Mouse (Mus musculus) stomach, embryonic 14.5 days (tissue): ENCODE data around the gene Kiss1. TPM values are rescaled to one million over a fixed set of nuclear protein-coding genes. Genes with fewer than 3 reads are reported as not detected.

Experiments used
- ATAC-seq: fragments of 200-750 bp; cut with Nextera tagmentation; 2 replicates; pipeline ENCODE4 v1.8.0; 2017; ENCODE audit warnings: low read depth, moderate TSS enrichment; ENCODE audit not compliant: insufficient number of reproducible peaks, insufficient read depth, low FRiP score
- H3K27ac ChIP-seq: fragments of 300-500 bp; sonication (generic); 2 replicates; pipeline ENCODE4 v1.5.1; 2014; ENCODE audit warnings: mild to moderate bottlenecking, low read length, moderate library complexity, mixed read lengths
- H3K27me3 ChIP-seq: fragments of 300-500 bp; sonication (generic); 2 replicates; pipeline ENCODE4 v1.6.1; 2014; ENCODE audit warnings: low read length, control low read depth, mixed read lengths; ENCODE audit not compliant: control insufficient read depth, insufficient read depth
- H3K36me3 ChIP-seq: fragments of 300-500 bp; sonication (generic); 2 replicates; pipeline ENCODE4 v1.6.1; 2014; ENCODE audit warnings: mild to moderate bottlenecking, control low read depth, low read length, moderate library complexity, mixed read lengths; ENCODE audit not compliant: control insufficient read depth, insufficient read depth
- H3K4me1 ChIP-seq: fragments of 300-500 bp; sonication (generic); 2 replicates; pipeline ENCODE4 v1.6.1; 2014; ENCODE audit warnings: low read length, control low read depth, mixed read lengths; ENCODE audit not compliant: control insufficient read depth, insufficient read depth
- H3K4me2 ChIP-seq: fragments of 300-500 bp; sonication (generic); replicated peaks from 2 replicates; pipeline ENCODE4 v1.6.1; 2014; ENCODE audit warnings: low read depth, low read length, control low read depth
- H3K4me3 ChIP-seq: fragments of 300-500 bp; sonication (generic); 2 replicates; pipeline ENCODE4 v1.5.1; 2014; ENCODE audit warnings: low read depth, low read length, control low read depth
- H3K9ac ChIP-seq: fragments of 300-500 bp; sonication (generic); replicated peaks from 2 replicates; pipeline ENCODE4 v1.6.1; 2014; ENCODE audit warnings: low read depth, mild to moderate bottlenecking, control low read depth, low read length, moderate library complexity, mixed read lengths
- H3K9me3 ChIP-seq: fragments of 300-500 bp; sonication (generic); 2 replicates; pipeline ENCODE4 v1.6.1; 2016; ENCODE audit warnings: low read depth, low read length, control low read depth; ENCODE audit not compliant: control insufficient read depth
- WGBS: fragments of 180-500 bp; shearing (Covaris S2); extraction: QIAGEN DNeasy Blood & Tissue Kit; methylation state at CpG from one replicate; pipeline ENCODE4 v1.1.7; 2014; 5-methylcytosine and 5-hydroxymethylcytosine counted together
- polyA plus RNA-seq: library from polyadenylated mRNA; unstranded; fragments of >200 nt; fragmentation: Nextera tagmentation; extraction: Ambion mirVana; gene quantifications from 2 replicates; pipeline ENCODE4 v1.2.1, GENCODE M21; 2014

Gene Kiss1
- polyA plus RNA-seq, 1 experiment from 2014 or later, result not detected

GRCm38 (mm10) chr1:133287051-133287450 is 34.6 kb upstream of the Kiss1 start:
- Histone ChIP-seq H3K36me3 (peaks cover 3% of the 10 kb centered on the region; the same call in 1 of the 2 replicates), H3K4me2 (no peak overlapping the region), H3K4me3 (no peak overlapping the region), H3K9me3 (no peaks in the 10 kb centered on the region), H3K9ac (no peak overlapping the region), H3K27ac (no peak overlapping the region), H3K4me1 (no peaks in the 10 kb centered on the region), H3K27me3 (no peaks in the 10 kb centered on the region)
- WGBS, result 75% methylated on average over 4 of the region's 4 CpGs
- ATAC-seq, result no peak

- Histone ChIP-seq H3K4me3 (no peak overlapping the region), H3K27ac (no peak overlapping the region), H3K36me3 (peaks cover 3% of the 10 kb centered on the region; the same call in 1 of the 2 replicates), H3K9me3 (no peaks in the 10 kb centered on the region), H3K4me2 (no peak overlapping the region), H3K27me3 (no peaks in the 10 kb centered on the region), H3K4me1 (no peaks in the 10 kb centered on the region), H3K9ac (no peak overlapping the region)
- 86% methylated on average over 12 of the region's 12 CpGs for WGBS
- no peak for ATAC-seq
These were observed 33.8 kb upstream of the Kiss1 start for GRCm38 (mm10) chr1:133287880-133288279.

- Histone ChIP-seq H3K9me3 (no peaks in the 10 kb centered on the region), H3K36me3 (peaks cover 7% of the 10 kb centered on the region), H3K27me3 (no peaks in the 10 kb centered on the region), H3K4me2 (no peak overlapping the region), H3K27ac (no peak overlapping the region), H3K4me1 (no peaks in the 10 kb centered on the region), H3K9ac (no peak overlapping the region), H3K4me3 (no peak overlapping the region)
- WGBS, result 90% methylated on average over 6 of the region's 6 CpGs
- no peak for ATAC-seq
These were observed 29.8 kb upstream of the Kiss1 start for GRCm38 (mm10) chr1:133291888-133292287.

GRCm38 (mm10) chr1:133292608-133293007 is 29.1 kb upstream of the Kiss1 start:
- Histone ChIP-seq H3K4me2 (no peak overlapping the region), H3K4me1 (no peaks in the 10 kb centered on the region), H3K27me3 (no peaks in the 10 kb centered on the region), H3K36me3 (peaks cover 4% of the 10 kb centered on the region), H3K9ac (no peak overlapping the region), H3K4me3 (no peak overlapping the region), H3K9me3 (no peaks in the 10 kb centered on the region), H3K27ac (no peak overlapping the region)
- no peak for ATAC-seq

- ATAC-seq, result no peak
- Histone ChIP-seq H3K36me3 (peaks cover 4% of the 10 kb centered on the region), H3K27ac (no peak overlapping the region), H3K27me3 (no peaks in the 10 kb centered on the region), H3K4me3 (no peak overlapping the region), H3K9ac (no peak overlapping the region), H3K9me3 (no peaks in the 10 kb centered on the region), H3K4me1 (no peaks in the 10 kb centered on the region), H3K4me2 (no peak overlapping the region)
- 85% methylated on average over 9 of the region's 9 CpGs for WGBS
These were observed 25.3 kb upstream of the Kiss1 start for GRCm38 (mm10) chr1:133296376-133296775.

GRCm38 (mm10) chr1:133298816-133299215 is 22.9 kb upstream of the Kiss1 start:
- Histone ChIP-seq H3K9ac (no peak overlapping the region), H3K9me3 (no peaks in the 10 kb centered on the region), H3K4me2 (no peak overlapping the region), H3K36me3 (peaks cover 4% of the 10 kb centered on the region), H3K4me3 (no peak overlapping the region), H3K27ac (no peak overlapping the region), H3K27me3 (no peaks in the 10 kb centered on the region), H3K4me1 (peaks cover 10% of the 10 kb centered on the region)
- ATAC-seq, result no peak
- 52% methylated on average over 14 of the region's 14 CpGs for WGBS

- Histone ChIP-seq H3K27ac (peak overlapping the region; percentile 56), H3K4me3 (no peak overlapping the region), H3K4me1 (peaks cover 10% of the 10 kb centered on the region), H3K9me3 (no peaks in the 10 kb centered on the region), H3K36me3 (no peaks in the 10 kb centered on the region; the same call in 1 of the 2 replicates), H3K27me3 (no peaks in the 10 kb centered on the region), H3K4me2 (no peak overlapping the region), H3K9ac (no peak overlapping the region)
- 19% methylated on average over 3 of the region's 3 CpGs for WGBS
- ATAC-seq, result peak; percentile 36; the same call in 1 of the 2 replicates
These were observed 19.1 kb upstream of the Kiss1 start for GRCm38 (mm10) chr1:133302540-133302939.

- 8% methylated on average over 4 of the region's 4 CpGs for WGBS
- ATAC-seq, result no peak
- Histone ChIP-seq H3K27me3 (no peaks in the 10 kb centered on the region), H3K27ac (no peak overlapping the region), H3K4me2 (no peak overlapping the region), H3K9me3 (no peaks in the 10 kb centered on the region), H3K4me1 (peaks cover 9% of the 10 kb centered on the region), H3K9ac (no peak overlapping the region), H3K4me3 (no peak overlapping the region), H3K36me3 (no peaks in the 10 kb centered on the region)
These were observed 14.8 kb upstream of the Kiss1 start for GRCm38 (mm10) chr1:133306842-133307241.

- ATAC-seq, result no peak
- Histone ChIP-seq H3K27me3 (no peaks in the 10 kb centered on the region), H3K4me1 (peaks cover 5% of the 10 kb centered on the region), H3K4me2 (no peak overlapping the region), H3K4me3 (no peak overlapping the region), H3K9me3 (no peaks in the 10 kb centered on the region), H3K9ac (no peak overlapping the region), H3K27ac (no peak overlapping the region), H3K36me3 (no peaks in the 10 kb centered on the region)
- 15% methylated on average over 6 of the region's 6 CpGs for WGBS
These were observed 14.4 kb upstream of the Kiss1 start for GRCm38 (mm10) chr1:133307318-133307717.
